Mouse (Mus musculus) heart, embryonic 14.5 days (tissue): ENCODE data around the gene Myt1. TPM values are rescaled to one million over a fixed set of nuclear protein-coding genes. Genes with fewer than 3 reads are reported as not detected.

Experiments used
- ATAC-seq: fragments of 200-750 bp; cut with Nextera tagmentation; 2 replicates; pipeline ENCODE4 v1.8.0; 2017; ENCODE audit warnings: low read depth, moderate TSS enrichment; ENCODE audit not compliant: insufficient number of reproducible peaks, insufficient read depth, low FRiP score
- H3K27ac ChIP-seq, 2 experiments: fragments of 200-500 bp in 1 of 2; fragments of 300-500 bp in 1 of 2; sonication (generic) in 1 of 2; replicated peaks in 1 of 2; 2 replicates each; pipeline ENCODE4 v1.5.1; 2012 to 2014; ENCODE audit warnings: low read depth in 2 of 2, low read length in 2 of 2, control low read depth in 1 of 2, mild to moderate bottlenecking in 1 of 2, mixed read lengths in 1 of 2; ENCODE audit not compliant: control insufficient read depth in 1 of 2, insufficient read depth in 1 of 2
- H3K27me3 ChIP-seq: fragments of 300-500 bp; sonication (generic); 2 replicates; pipeline ENCODE4 v1.6.1; 2014; ENCODE audit warnings: mild to moderate bottlenecking, low read length, control low read depth; ENCODE audit not compliant: control insufficient read depth, insufficient read depth
- H3K36me3 ChIP-seq: fragments of 300-500 bp; sonication (generic); 2 replicates; pipeline ENCODE4 v1.6.1; 2014; ENCODE audit warnings: mild to moderate bottlenecking, control low read depth, low read length, mixed read lengths; ENCODE audit not compliant: control insufficient read depth, insufficient read depth
- H3K4me1 ChIP-seq, 2 experiments: fragments of 200-500 bp in 1 of 2; fragments of 300-500 bp in 1 of 2; sonication (generic) in 1 of 2; 2 replicates each; pipeline ENCODE4 v1.6.1; 2012 to 2014; ENCODE audit warnings: low read length in 2 of 2, control low read depth in 1 of 2, mixed read lengths in 1 of 2; ENCODE audit not compliant: control insufficient read depth in 2 of 2, insufficient read depth in 2 of 2
- H3K4me2 ChIP-seq: fragments of 300-500 bp; sonication (generic); 2 replicates; pipeline ENCODE4 v1.6.1; 2014; ENCODE audit warnings: mild to moderate bottlenecking, low read length
- H3K4me3 ChIP-seq, 2 experiments: fragments of 200-500 bp in 1 of 2; fragments of 300-500 bp in 1 of 2; sonication (generic) in 1 of 2; 2 replicates each; pipeline ENCODE4 v1.5.1; 2012 to 2014; ENCODE audit warnings: low read length in 2 of 2, mild to moderate bottlenecking in 2 of 2, control low read depth in 1 of 2, low read depth in 1 of 2, moderate library complexity in 1 of 2; ENCODE audit not compliant: control insufficient read depth in 1 of 2, insufficient read depth in 1 of 2
- H3K9ac ChIP-seq: fragments of 300-500 bp; sonication (generic); 2 replicates; pipeline ENCODE4 v1.6.1; 2014; ENCODE audit warnings: mild to moderate bottlenecking, low read length
- H3K9me3 ChIP-seq: fragments of 300-500 bp; sonication (generic); 2 replicates; pipeline ENCODE4 v1.6.1; 2016; ENCODE audit warnings: low read length, control low read depth; ENCODE audit not compliant: control insufficient read depth
- WGBS: fragments of 180-500 bp; shearing (Covaris S2); extraction: QIAGEN DNeasy Blood & Tissue Kit; methylation state at CpG from one replicate; pipeline ENCODE4 v1.1.7; 2014; 5-methylcytosine and 5-hydroxymethylcytosine counted together
- polyA plus RNA-seq: library from polyadenylated mRNA; unstranded; fragments of >200 nt; fragmentation: Nextera tagmentation; extraction: Ambion mirVana; gene quantifications from 2 replicates; pipeline ENCODE4 v1.2.1, GENCODE M21; 2014

Myt1 gene
- polyA plus RNA-seq, 1 experiment from 2014 or later: 0.74 TPM

- H3K27me3 ChIP-seq: no peaks in the 10 kb centered on the region
- peak within 1 kb of the TSS; percentile 72 to 74 for H3K27ac ChIP-seq
- peak within 1 kb of the TSS; percentile 73 for H3K4me3 ChIP-seq
- WGBS: under 1% methylated on average over 35 of the region's 35 CpGs
- H3K36me3 ChIP-seq: peaks cover 24% of the 10 kb centered on the region
- peak within 1 kb of the TSS; percentile 74 for H3K4me2 ChIP-seq
- peak; percentile 95 for ATAC-seq
- H3K9ac ChIP-seq: peak within 1 kb of the TSS; percentile 86
- peaks cover 6 to 14% of the 10 kb centered on the region in 2 experiments for H3K4me1 ChIP-seq
- H3K9me3 ChIP-seq: no peaks in the 10 kb centered on the region
These were observed 74.5 kb downstream of the Myt1 start, which contains the start of gene Pcmtd2 for GRCm38 (mm10) chr2:181837372-181838292. Gene Pcmtd2 (plus strand): TSS chr2:181837854.

DNA sequence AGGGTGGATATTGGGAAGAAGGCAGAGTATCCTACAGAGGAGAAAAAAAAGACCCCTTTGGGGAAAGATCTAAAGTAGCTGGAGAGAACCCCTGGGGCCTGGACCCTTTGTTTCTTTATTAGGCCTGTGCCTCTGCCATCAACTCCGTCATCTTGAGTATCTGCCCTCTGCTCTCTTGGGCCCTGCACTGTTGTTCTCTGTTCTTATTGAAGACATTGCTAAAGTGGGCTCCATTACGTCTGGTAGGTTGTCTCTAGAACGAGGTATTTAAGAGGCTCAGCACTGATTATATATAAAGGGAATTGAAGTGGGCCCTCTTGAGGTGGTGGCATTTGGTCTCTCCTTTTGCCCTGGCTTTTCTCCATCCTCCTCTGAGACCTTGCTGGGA is 75.2 kb downstream of the Myt1 start:
- Histone ChIP-seq H3K27me3 (no peaks in the 10 kb centered on the region), H3K36me3 (peaks cover 27% of the 10 kb centered on the region), H3K9ac (peak overlapping the region; percentile 86), H3K4me1 (peaks cover 6 to 14% of the 10 kb centered on the region in 2 experiments), H3K27ac (peak overlapping the region; percentile 19 to 74; a peak in 3 of 4 replicates), H3K9me3 (no peaks in the 10 kb centered on the region), H3K4me3 (peak overlapping the region; percentile 73), H3K4me2 (peak overlapping the region; percentile 74)
- WGBS: 2% methylated on average over 3 of the region's 3 CpGs
- ATAC-seq: no peak

- Histone ChIP-seq H3K9ac (no peak overlapping the region), H3K4me3 (no peak overlapping the region), H3K27me3 (no peaks in the 10 kb centered on the region), H3K36me3 (peaks cover 74% of the 10 kb centered on the region), H3K4me2 (no peak overlapping the region), H3K27ac (no peak overlapping the region), H3K4me1 (no peaks in the 10 kb centered on the region), H3K9me3 (no peaks in the 10 kb centered on the region)
- no peak for ATAC-seq
- 81% methylated on average over 5 of the region's 5 CpGs for WGBS
These were observed 82.7 kb downstream of the Myt1 start for GRCm38 (mm10) chr2:181845709-181846394.

- under 1% methylated on average over 35 of the region's 35 CpGs for WGBS
- H3K27ac ChIP-seq: peak within 1 kb of the TSS; percentile 66 to 82
These were observed 100.8 kb downstream of the Myt1 start, which contains the start of gene Polr3k for GRCm38 (mm10) chr2:181863791-181864535. Gene Polr3k (plus strand): TSS chr2:181864337.

GRCm38 (mm10) chr2:181864536-181864860 is 101.4 kb downstream of the Myt1 start:
- under 1% methylated on average over 22 of the region's 22 CpGs for WGBS
- Histone ChIP-seq H3K27me3 (no peaks in the 10 kb centered on the region), H3K27ac (peak overlapping the region; percentile 66 to 82), H3K9me3 (no peaks in the 10 kb centered on the region), H3K4me3 (peak overlapping the region; percentile 88 to 97), H3K4me2 (peak overlapping the region; percentile 96), H3K36me3 (peaks cover 25% of the 10 kb centered on the region), H3K4me1 (peaks cover 0 to 13% of the 10 kb centered on the region in 2 experiments; a peak in 3 of 4 replicates), H3K9ac (peak overlapping the region; percentile 83)
- ATAC-seq: peak; percentile 2; the same call in 1 of the 2 replicates

More at GRCm38 (mm10) chr2:181863791-181864535, 100.8 kb downstream of the Myt1 start, which contains the start of gene Polr3k:
- peaks cover 23% of the 10 kb centered on the region for H3K36me3 ChIP-seq
- ATAC-seq: peak; percentile 100
- peak within 1 kb of the TSS; percentile 88 to 97 for H3K4me3 ChIP-seq
- H3K27me3 ChIP-seq: no peaks in the 10 kb centered on the region
- H3K9me3 ChIP-seq: no peaks in the 10 kb centered on the region
- H3K9ac ChIP-seq: peak within 1 kb of the TSS; percentile 83
- H3K4me1 ChIP-seq: peaks cover 0 to 13% of the 10 kb centered on the region in 2 experiments; a peak in 3 of 4 replicates
- peak within 1 kb of the TSS; percentile 96 for H3K4me2 ChIP-seq

- Histone ChIP-seq H3K27me3 (no peaks in the 10 kb centered on the region), H3K27ac (no peak overlapping the region), H3K4me1 (peaks cover 0 to 13% of the 10 kb centered on the region in 2 experiments; a peak in 3 of 4 replicates), H3K36me3 (peaks cover 39% of the 10 kb centered on the region), H3K9me3 (no peaks in the 10 kb centered on the region), H3K9ac (no peak overlapping the region), H3K4me2 (no peak overlapping the region), H3K4me3 (no peak overlapping the region)
- WGBS: 45% methylated on average over 5 of the region's 5 CpGs
- no peak for ATAC-seq
These were observed 103.8 kb downstream of the Myt1 start for GRCm38 (mm10) chr2:181866931-181867330.

DNA sequence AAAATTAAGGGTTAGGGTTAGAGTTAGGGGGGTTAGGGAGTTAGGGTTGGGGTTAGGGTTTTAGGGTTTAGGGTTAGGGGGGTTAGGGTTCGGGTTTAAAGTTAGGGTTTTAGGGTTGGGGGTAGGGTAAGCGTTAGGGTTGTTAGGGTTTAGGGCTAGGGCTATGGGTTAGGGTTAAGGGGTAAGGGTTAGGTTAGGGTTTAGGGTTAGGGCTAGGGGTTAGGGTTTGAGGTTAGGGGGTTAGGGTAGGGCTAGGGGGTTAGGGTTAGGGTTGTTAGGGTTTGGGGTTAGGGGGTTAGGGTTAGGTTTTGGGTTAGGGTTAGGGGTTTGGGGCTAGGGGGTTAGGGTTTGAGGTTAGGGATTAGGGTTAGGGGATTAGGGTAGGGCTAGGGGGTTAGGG is 107.9 kb downstream of the Myt1 start:
- H3K36me3 ChIP-seq: peaks cover 47% of the 10 kb centered on the region
- no peaks in the 10 kb centered on the region for H3K9me3 ChIP-seq
- no peak overlapping the region for H3K9ac ChIP-seq
- H3K4me3 ChIP-seq: no peak overlapping the region
- ATAC-seq: 0 out of 2 replicates have a peak, but pooled peaks have one; percentile 47
- H3K27me3 ChIP-seq: no peaks in the 10 kb centered on the region
- WGBS: 91% methylated on average over 2 of the region's 2 CpGs
- no peaks in the 10 kb centered on the region for H3K4me1 ChIP-seq
- H3K27ac ChIP-seq: no peak overlapping the region
- H3K4me2 ChIP-seq: no peak overlapping the region
